Mouse (Mus musculus): Measurements from ENCODE around the gene Slc39a5.

Gene Slc39a5

GRCm38 (mm10) chr10:128376099-128376454 lies 25.0 kb downstream of the Slc39a5 start:
- DNase-seq (ENCODE audit: low spot score): no peak

GRCm38 (mm10) chr10:128374393-128374792 lies 26.6 kb downstream of the Slc39a5 start:
- DNase-seq (ENCODE audit: low spot score): no peak

- no peak for DNase-seq (ENCODE audit: low spot score)
Observed at GRCm38 (mm10) chr10:128372989-128373748, 27.9 kb downstream of the Slc39a5 start.

GRCm38 (mm10) chr10:128372142-128372541 lies 28.9 kb downstream of the Slc39a5 start:
- no peak for DNase-seq (ENCODE audit: low spot score)

GRCm38 (mm10) chr10:128370601-128371000 lies 30.4 kb downstream of the Slc39a5 start:
- no peak for DNase-seq (ENCODE audit: low spot score)

GRCm38 (mm10) chr10:128370021-128370420 lies 31.0 kb downstream of the Slc39a5 start:
- no peak for DNase-seq (ENCODE audit: low spot score)

- no peak for DNase-seq (ENCODE audit: low spot score)
Observed at GRCm38 (mm10) chr10:128369599-128369998, 31.4 kb downstream of the Slc39a5 start.

- DNase-seq (ENCODE audit: low spot score): no peak
Observed at GRCm38 (mm10) chr10:128369218-128369543, 31.8 kb downstream of the Slc39a5 start.

GRCm38 (mm10) chr10:128368402-128369217 lies 32.4 kb downstream of the Slc39a5 start, which contains the start of gene Coq10a:
TSS of gene Coq10a (minus strand) at chr10:128368997.
- DNase-seq (ENCODE audit: low spot score): peak; percentile 78

- no peak for DNase-seq (ENCODE audit: low spot score)
Observed at GRCm38 (mm10) chr10:128367899-128368401, 33.1 kb downstream of the Slc39a5 start.

GRCm38 (mm10) chr10:128362568-128362967 lies 38.5 kb downstream of the Slc39a5 start:
- no peak for DNase-seq (ENCODE audit: low spot score)

GRCm38 (mm10) chr10:128361836-128362235 lies 39.2 kb downstream of the Slc39a5 start:
- DNase-seq (ENCODE audit: low spot score): no peak

- no peak for DNase-seq (ENCODE audit: low spot score)
Observed at GRCm38 (mm10) chr10:128359226-128359625, 41.8 kb downstream of the Slc39a5 start.

- DNase-seq (ENCODE audit: low spot score): peak; percentile 20
Observed at GRCm38 (mm10) chr10:128358796-128359195, 42.2 kb downstream of the Slc39a5 start.

GRCm38 (mm10) chr10:128347541-128347940 lies 53.5 kb downstream of the Slc39a5 start:
- DNase-seq (ENCODE audit: low spot score): no peak
